Mouse (Mus musculus) cortical plate, adult 2 months (tissue): Measurements from ENCODE around the gene Cdk14.

Experiments used
- CTCF ChIP-seq: fragments of 200-500 bp; IDR thresholded peaks from 2 replicates; pipeline ENCODE4 v1.5.1; 2011; ENCODE audit warnings: mild to moderate bottlenecking, control low read depth, low read length; ENCODE audit not compliant: insufficient read depth; ENCODE audit errors: extremely low read depth
- POLR2A ChIP-seq: fragments of 200-500 bp; IDR thresholded peaks from 2 replicates; pipeline ENCODE4 v1.6.1; 2011; ENCODE audit warnings: mild to moderate bottlenecking, low read length, control low read depth; ENCODE audit not compliant: insufficient read depth; ENCODE audit errors: extremely low read depth

DNA sequence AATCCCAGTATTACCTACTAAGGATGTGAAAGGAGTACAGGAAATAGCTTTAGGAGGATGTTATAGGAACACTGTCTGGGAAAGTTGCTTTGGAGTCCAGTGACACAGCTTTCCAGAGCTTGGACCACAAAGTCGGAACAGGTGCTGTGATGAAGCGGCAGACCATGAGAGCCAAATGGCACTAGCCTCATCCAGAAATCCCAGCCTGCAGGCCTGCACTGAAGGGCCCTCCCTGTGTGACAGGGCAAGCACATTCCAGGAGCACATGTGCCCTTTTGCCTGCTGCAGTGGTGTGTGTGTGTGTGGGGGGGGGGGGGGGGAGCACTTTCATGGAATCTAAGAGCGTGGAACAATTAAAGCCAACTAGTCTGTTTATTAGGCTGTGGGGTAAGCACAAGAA is 47.8 kb downstream of the Cdk14 start:
- TF ChIP-seq CTCF (no peak), POLR2A (no peak)
